Mouse (Mus musculus): ENCODE results near the gene Creb3l1.

DNA sequence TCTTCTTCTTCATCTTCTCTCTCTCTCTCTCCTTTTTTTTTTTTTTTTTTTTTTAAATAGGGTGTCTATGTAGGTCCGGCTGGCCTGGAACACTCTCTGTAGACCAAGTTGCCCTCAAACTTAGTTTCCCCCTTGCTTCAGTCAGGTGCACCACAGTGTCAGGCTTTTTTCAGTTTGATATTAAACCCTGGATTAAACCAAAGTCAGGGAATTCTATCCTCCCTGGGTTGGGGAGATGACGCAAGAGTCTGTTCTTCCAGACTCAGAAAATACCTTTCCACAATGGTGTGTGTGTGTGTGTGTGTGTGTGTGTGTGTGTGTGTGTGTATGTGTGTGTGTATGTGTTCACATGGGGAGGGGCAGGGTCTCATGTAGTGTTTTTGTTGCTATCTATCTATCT lies 900 bp upstream of the Creb3l1 start:
- TF ChIP-seq CTCF (conservative IDR thresholded peaks at IDR 0.05; ENCODE audit: insufficient read depth, insufficient read length, low read depth, low read length) (no peak), POLR2A (IDR thresholded peaks at IDR 0.05; ENCODE audit: low read depth, low read length) (no peak)
